Mouse (Mus musculus): Measurements from ENCODE around the gene Cnot9.
A peak's percentile ranks its signal among the peaks of the same experiment; 100 is the strongest.
"Not testable (repeated sequence)": the region's sequence is repeated elsewhere in the genome, so short reads cannot be mapped to it uniquely, and the experiment has no call there.

The Cnot9 gene

DNA sequence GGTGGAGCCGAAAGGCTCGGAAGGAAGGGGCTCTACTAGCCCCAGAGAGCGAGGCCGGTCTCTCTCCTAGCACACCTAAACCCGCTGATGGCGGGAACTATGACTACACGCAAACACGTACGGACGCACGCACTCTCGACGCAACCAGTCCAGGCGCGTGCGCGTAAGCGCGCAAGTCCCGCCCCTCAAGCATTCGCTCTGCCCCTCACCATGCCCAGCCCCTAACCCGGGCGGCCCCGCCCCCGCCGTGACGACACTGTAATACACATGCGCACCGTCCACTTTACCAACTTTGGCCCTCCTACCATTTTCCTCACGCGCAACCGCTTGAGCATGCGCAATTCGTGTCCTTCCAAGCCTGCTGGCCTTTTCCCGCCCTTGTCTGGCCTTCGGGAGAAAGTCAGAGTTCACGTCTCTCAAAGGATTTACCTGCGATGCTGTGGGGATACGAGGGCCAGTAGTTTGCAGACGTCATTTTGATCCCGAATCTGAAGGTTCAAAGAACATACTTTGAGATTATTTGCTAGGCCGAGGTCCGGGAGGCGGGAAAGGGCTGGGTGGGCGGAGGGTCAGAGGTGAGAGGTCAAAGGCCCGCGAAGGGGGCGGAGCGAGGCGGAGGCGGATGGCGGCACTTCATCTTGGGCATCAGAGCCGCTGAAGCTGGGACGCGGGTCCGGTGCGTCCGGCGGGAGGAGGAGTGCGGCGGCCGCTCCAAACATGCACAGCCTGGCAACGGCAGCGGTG lies at the start of gene Cnot9:
Gene Cnot9 (plus strand): TSS at position 338 of the 744 bp plus-strand sequence.
- DNase-seq (ENCODE audit: low spot score in 2 of 2) = peak; percentile 100

DNA sequence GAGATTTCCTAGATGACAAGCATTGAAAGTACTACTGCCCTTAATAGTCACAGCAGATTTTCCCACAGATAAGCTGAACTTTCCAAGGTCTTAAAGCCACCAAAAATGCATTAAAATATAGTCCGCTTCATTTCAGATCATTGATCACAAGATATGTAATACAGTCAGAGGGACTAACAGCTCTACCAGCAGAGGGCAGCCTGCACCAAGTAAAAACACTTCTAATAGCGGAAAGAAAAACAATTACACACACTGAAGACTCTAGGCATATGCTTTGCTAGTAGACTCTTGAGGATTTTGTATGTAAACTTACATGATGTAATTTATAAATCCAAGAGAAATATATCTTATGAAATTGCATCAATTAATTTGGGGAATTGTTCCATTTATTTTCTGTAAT lies 45.6 kb upstream of the Cnot9 start:
- DNase-seq (ENCODE audit: low spot score in 2 of 2) = peak; percentile 16 to 69

- DNase-seq (ENCODE audit: low spot score in 2 of 2) = no peak
Observed at GRCm38 (mm10) chr1:74485792-74486191, 20.1 kb upstream of the Cnot9 start.

- no peak for DNase-seq (ENCODE audit: low spot score in 2 of 2)
Observed at GRCm38 (mm10) chr1:74501106-74501505, 4.8 kb upstream of the Cnot9 start.

DNA sequence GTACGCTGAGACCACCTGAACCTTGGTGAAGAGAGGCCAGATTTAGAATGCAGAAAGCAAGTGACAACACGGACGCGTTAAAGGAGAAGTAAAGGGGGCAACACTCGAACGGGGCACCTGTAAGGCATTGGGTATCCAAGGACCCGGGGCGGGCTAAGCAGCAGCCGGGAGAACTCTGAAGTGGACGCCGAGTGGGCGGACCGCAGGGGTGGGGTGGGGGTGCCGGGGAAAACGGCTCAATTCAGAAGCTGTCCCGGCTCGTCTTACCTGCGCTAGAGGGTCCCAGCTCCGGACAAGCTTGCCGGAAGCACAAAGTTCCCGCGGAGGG lies 501 bp upstream of the Cnot9 start:
- DNase-seq (ENCODE audit: low spot score in 2 of 2) = no peak

DNA sequence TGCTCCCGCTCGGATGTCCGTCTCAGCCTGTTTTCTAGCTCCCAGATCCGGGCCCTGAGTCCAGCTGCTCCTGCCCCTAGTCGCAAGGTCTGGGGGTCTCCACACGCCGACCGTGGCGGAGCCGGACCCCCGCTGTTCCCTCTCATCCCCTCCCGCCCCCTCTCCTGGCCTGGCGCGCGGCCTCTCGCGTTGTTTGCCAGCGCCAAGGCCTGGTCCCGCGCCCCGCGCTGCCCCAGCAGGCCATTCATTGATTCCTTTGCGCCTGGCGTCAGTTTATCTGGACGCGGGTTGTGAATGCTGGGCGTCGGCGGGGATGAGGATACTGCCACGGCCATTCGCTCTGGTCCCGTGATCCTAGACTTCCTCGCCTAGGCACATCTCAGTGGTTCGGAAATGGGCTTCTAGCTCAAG lies 618 bp downstream of the Cnot9 start:
- peak in 1 of 2 experiments; percentile 70 for DNase-seq (ENCODE audit: low spot score in 2 of 2)

DNA sequence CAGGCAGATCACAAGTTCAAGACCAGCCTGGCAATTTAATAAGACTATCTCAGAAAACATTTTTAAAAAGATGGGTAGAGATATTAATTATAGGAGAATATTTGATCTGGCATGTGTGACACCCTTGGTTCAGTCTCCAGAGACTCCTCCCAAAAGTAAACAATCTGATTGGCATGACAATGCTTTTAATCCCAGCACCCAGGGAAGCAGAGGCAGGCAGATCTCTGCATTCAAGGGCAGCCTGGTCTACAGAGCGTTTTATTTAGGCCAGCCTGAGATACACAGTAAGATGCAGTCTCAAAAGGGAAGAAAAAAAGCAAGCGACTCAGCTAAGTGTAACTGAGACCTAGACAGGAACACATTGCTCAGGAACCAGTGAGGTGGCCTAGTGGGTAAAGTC lies 1.9 kb downstream of the Cnot9 start:
- no peak for DNase-seq (ENCODE audit: low spot score in 2 of 2)

DNA sequence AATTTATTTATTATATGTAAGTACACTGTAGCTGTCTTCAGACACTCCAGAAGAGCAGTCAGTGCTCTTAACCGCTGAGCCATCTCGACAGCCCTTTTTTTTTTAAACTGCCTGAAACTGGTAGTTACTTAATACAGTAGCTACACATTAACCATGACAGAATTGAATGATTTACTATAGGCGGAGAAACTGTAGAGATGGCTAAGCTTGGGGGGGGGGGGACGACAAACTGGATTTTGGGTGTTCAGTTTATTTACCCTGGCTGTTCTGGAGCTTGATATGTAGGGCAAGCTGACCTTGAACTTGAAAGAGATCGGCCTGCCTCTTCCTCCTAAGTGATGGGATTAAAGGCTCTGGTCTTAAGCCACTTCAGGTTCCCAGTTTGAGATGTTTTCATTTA lies 5.4 kb downstream of the Cnot9 start:
- DNase-seq (ENCODE audit: low spot score in 2 of 2) = no peak

DNA sequence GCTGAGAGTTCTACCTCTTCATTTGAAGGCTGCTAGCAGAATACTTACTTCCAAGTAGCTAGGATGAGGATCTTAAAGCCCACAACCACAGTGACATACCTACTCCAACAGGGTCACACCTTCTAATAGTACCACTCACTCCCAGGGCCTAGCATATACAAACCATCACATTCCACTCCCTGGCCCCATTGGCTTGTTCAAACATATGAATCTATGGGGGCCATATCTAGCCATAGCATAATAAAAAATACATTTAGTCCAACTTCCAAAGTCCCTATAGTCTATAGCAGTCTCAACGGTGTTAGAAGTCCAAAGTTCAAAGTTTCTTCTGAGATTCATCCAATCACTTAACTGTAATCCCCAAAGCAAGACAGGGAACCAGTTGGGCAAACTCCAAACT lies 7.1 kb downstream of the Cnot9 start:
- DNase-seq (ENCODE audit: low spot score in 2 of 2) = not testable (repeated sequence)

DNA sequence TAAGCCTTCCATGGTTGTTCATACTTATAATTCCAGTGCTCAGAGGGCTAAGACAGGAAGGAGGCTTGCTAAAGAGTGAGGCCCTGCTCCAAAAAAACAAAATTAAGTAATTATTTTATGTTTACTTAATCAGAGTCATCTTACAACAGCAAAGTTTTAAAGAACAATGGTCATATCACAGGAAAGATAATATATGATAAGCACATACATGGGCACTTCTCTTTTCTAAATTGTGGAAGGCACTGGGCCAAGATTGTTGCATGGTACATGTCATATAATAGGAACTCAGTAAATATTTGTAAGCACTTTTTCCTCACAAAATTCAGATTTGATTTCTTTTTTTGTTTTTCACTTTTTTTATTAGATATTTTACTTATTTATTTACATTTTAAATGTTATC lies 14.0 kb downstream of the Cnot9 start:
- DNase-seq (ENCODE audit: low spot score in 2 of 2) = no peak

GRCm38 (mm10) chr1:74524746-74525145 lies 18.9 kb downstream of the Cnot9 start:
- DNase-seq (ENCODE audit: low spot score in 2 of 2) = no peak

DNA sequence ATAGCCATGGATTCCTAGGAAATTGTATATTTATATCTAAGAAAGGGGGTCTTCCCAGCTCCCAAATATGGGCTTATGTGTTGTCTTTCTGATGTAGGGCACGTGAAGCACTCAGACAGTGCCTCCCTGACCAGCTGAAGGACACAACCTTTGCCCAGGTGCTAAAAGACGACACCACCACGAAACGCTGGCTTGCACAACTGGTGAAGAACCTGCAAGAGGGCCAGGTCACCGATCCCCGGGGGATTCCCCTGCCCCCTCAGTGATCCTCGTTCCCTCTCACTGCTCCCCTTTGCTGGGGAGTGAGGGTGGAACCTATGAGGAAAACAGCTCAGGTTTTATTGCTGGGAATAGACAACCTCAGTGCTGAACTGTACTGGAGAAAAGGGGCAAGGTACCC lies 22.7 kb downstream of the Cnot9 start:
- no peak for DNase-seq (ENCODE audit: low spot score in 2 of 2)

GRCm38 (mm10) chr1:74538650-74539049 lies 32.8 kb downstream of the Cnot9 start:
- DNase-seq (ENCODE audit: low spot score in 2 of 2) = no peak

DNA sequence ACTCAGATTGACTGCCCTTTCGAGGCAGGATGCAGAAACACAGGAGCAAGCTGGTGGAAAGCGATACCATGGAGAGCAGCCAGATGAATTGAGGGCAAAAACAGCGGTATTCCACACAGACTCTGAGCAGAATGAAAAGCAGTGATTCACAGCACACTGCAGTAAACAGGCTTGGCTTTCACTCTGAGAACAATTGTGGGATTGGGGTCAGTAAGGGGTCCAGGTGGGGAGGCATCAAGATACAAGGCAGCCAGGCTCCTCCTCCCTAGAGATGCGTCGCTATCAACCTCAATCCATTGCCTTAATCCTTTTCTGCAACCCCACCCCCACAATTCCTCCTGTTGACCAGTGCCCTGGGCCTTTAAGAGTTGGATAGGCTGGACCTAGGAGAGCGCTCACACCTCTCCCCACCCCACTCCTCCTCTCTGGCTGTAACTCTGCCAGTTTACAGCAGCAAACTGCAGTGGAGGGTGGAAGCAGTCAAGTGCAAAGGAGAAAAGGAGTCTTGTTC lies 36.6 kb downstream of the Cnot9 start, which contains the start of gene Plcd4:
Gene Plcd4 (plus strand): TSS at position 438 of the 511 bp plus-strand sequence.
- no peak for DNase-seq (ENCODE audit: low spot score in 2 of 2)

DNA sequence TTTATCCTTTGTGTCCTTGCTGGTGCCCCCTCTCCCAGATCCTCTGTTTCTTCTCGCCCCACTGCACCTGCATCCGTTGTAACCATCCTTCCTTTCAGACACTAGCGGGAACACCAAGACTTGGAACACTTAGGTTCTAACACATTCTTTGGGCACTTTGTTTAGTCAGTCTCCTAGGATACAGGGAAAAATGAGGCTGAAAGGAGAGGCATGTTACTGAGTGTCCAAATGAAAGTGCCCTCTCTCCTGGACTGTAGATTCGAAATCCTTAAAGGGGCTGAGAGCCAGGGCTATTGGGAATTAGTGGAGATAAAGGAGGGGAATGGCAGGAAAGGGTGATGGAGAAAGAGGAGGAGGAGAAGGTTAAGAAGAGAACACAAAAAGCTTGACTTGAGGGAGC lies 38.3 kb downstream of the Cnot9 start, which contains the start of gene Usp37:
Gene Usp37 (minus strand): TSS at position 101 of the 400 bp plus-strand sequence.
- no peak for DNase-seq (ENCODE audit: low spot score in 2 of 2)

DNA sequence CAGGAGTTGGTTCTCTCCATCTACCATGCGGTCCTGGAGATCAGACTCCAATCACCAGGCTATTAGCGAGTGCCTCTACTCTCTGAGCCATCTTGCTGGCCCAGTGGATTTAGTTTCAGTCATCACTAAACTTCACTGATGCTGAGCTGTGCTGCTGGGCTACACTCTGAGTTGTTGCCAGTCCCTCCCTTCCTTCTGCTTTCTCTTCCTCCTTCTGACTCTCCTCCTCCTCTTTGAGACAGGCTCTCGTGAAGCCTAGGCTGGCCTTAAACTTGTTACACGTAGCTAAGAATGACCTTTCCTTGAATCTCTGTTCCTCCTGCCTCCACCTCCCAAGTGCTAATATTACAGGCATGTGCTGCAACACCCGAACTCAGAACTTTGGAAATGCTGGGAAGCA lies 53.2 kb downstream of the Cnot9 start:
- DNase-seq (ENCODE audit: low spot score in 2 of 2) = no peak

GRCm38 (mm10) chr1:74565834-74566233 lies 60.0 kb downstream of the Cnot9 start:
- no peak for DNase-seq (ENCODE audit: low spot score in 2 of 2)

GRCm38 (mm10) chr1:74569739-74570719 lies 64.2 kb downstream of the Cnot9 start:
- no peak for DNase-seq (ENCODE audit: low spot score in 2 of 2)
